Mouse (Mus musculus) c-Kit-negative CD71-positive TER-119-positive erythroid progenitor cells, embryonic 14.5 days (primary cell): ENCODE measurements around the gene Mrtfb.

Source experiments
- DNase-seq: peaks from one replicate; pipeline ENCODE4 v3.0.0-alpha.2; 2013; ENCODE audit warnings: low read depth, low spot score

Mrtfb gene

DNA sequence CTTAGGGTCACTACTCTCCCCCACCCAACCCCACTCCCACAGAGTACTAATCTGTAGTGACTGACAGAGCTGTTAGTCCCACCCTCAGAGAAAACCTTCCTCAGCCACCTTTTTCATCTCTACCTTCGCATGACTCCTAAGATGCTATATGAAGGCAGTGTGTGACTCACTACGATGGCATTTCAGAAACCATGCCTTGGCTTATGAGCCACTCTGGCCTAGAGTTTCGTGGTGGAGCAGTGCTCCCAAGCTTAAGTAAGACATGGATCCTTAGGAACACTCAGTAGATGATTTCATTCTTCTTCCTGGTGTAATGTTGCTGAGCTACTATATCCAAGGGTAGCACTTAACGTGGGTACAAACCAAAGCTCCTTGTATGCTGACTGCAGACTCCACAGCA, 94.4 kb downstream of the Mrtfb start:
- DNase-seq, result no peak

GRCm38 (mm10) chr16:13351268-13351667, 95.0 kb downstream of the Mrtfb start:
- DNase-seq, result no peak

- no peak for DNase-seq
These were observed 97.6 kb downstream of the Mrtfb start for GRCm38 (mm10) chr16:13353927-13354326.

- no peak for DNase-seq
These were observed 98.2 kb downstream of the Mrtfb start for GRCm38 (mm10) chr16:13354431-13354830.

GRCm38 (mm10) chr16:13357806-13358679, 101.8 kb downstream of the Mrtfb start:
- DNase-seq, result no peak

DNA sequence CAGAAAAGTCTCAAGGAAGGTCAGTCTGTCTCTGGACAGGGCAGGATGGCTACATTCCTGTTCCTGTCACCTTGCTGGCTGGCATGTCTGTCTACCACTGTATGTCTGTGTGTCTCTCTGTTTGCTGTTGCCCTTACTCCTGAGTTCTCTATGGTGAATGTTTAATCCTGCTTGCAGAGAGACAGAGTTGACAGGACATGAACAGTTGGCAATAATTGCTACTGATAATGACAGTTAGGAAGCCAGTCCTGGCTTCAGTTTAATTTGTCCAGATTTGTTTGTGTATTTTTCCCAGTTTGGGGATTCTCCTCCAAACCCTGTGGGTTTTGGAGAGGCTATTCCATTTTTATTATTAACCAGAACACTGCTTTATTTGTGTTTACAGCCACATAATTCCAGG, 102.5 kb downstream of the Mrtfb start:
- no peak for DNase-seq

DNA sequence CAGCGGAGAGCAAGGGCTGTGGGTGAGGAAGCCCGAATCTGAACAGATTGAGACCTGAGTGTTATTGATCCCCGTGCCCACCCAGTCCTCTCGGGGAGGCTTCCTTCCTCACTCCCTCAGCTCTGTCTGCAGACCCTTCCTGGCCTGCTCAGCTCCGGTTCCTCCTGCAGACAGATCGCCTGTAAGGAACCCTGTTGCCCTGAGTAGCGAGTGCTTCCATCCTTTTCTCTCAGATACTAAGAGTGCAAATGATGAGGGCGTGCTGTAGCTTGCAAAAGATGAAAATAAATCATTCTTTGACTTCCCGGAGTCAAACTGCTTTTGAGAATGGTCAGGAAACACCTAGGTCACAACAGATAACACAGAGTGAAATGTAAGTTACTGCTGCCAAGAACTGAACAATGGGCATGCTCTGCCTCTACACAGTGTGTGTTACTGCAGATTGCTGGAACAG, 103.2 kb downstream of the Mrtfb start:
- no peak for DNase-seq

GRCm38 (mm10) chr16:13360208-13360607, 103.9 kb downstream of the Mrtfb start:
- no peak for DNase-seq

DNA sequence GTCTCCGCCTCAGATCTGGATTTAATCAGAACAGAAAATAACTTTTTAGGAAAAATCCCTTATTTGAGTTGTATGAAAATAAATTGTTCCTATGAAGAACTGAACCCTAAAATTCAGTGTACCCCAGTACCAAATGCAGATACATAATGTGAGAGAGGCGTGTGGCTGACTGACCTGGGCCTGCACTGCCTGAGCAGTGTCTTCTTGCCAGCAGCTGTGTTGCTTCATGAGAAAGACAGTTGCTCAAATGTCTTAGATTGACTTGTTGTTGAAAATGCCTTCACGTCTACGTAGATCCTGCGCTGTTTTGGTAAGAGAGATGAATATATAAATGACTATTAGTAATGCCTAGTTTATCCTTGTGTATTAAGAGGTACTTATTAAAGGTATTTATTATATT, 104.6 kb downstream of the Mrtfb start:
- DNase-seq, result no peak

DNA sequence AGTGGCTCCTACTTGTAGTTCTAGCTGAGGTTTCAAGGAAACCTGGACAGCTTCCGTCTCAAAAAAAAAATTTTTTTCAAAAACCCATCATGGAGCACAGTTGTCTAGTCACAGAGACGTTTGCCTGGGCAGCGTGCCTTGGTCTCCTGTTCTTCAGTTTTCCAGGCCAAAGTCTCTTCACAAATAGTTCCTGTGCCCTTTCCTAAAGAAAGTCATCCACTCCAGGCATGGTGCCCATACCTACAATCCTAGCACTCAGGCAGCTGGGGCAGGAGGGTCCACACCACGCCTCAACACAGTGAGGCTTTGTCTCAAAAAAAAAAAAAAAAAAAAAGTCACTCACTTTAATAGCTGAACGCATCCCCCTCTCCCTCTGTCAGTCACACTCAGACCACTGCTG, 106.9 kb downstream of the Mrtfb start:
- DNase-seq, result no peak

GRCm38 (mm10) chr16:13364145-13364544, 107.9 kb downstream of the Mrtfb start:
- no peak for DNase-seq

DNA sequence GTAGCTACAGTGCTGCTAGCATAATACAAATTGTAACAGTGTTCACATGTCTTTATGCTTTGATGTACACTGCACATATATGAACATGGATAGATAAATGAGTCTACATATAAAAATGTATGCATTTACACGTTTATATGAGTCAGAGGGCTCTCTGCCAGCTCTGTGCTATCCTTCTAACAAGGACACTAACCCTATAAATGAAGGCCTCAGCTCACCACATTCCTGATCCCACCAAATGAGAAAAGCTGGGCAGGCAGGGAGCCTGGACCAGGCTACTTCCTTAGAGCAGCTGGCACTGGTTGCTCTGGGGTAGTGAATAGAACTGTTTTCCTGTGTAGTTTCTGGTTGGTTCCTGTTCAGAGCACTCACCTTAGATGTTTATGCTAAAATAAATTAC, 110.0 kb downstream of the Mrtfb start:
- no peak for DNase-seq

DNA sequence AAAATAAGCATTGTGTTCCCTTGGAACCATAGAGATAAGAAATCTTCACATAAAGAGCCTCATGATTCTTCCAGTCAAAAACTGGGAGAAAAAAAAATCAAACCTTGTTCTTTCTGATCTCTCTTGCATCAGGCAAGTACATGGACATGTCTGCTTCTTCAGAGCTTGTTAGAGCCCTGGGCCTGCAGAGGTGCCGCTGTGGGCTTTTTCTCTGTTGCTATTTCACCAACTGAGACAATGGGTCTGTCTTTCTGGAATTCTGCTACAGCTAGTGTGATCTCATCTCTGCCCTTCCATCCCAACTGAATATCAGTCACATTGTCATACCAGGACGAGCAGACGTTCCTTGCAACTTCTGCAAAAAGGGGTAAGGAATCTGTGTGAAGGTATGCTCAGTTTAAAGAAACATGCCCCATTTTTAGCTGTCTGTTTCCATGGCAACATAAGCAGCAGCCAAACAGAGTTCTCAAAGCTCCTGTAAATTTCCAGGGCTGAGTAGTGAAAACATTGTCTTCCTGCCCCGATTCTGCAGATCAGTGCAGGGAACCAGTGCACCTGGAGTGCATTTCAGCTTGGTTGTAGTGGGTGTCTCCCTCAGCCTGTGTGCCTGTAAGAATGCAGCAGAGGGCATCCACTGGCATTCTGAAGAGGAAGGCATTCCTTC, 110.7 kb downstream of the Mrtfb start:
- no peak for DNase-seq

DNA sequence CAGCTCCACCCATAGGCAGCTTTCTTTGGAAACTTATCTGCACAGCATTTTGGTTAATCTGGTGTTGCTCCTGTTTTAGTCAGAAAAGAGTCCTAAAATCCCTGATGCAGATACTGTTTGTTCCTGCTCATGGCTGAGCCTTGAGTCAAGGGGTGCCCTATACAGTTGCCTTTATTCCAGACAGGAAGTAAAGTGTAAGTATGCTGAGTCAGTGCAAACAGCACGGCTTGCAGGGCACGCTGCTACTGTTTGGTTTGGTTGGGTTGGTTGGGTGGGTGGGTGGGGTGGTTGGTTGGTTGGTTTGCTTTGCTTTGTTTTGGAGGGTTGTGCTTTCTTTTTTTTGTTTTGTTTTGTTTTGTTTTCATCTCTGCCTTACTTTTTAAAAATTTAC, 111.2 kb downstream of the Mrtfb start:
- DNase-seq, result no peak

DNA sequence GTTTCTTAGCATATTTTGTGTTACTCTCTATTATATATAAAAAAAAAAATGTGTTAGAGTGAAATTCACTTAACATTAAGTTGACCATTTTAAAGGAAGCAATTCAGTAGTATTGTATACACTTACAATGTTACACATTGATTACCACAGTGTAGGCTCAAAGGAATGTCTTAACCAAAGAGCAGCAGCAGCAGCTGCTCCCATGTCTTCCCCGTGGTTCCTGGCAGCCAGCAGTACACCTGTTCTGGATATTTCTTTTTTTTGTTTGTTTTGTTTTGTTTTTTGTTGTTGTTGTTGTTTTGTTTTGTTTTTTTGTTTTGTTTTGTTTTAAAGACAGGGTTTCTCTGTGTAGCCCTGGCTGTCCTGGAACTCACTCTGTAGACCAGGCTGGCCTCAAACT, 112.4 kb downstream of the Mrtfb start:
- no peak for DNase-seq

GRCm38 (mm10) chr16:13371740-13372287, 115.5 kb downstream of the Mrtfb start:
- DNase-seq, result no peak

- no peak for DNase-seq
These were observed 116.7 kb downstream of the Mrtfb start for GRCm38 (mm10) chr16:13372899-13373533.

DNA sequence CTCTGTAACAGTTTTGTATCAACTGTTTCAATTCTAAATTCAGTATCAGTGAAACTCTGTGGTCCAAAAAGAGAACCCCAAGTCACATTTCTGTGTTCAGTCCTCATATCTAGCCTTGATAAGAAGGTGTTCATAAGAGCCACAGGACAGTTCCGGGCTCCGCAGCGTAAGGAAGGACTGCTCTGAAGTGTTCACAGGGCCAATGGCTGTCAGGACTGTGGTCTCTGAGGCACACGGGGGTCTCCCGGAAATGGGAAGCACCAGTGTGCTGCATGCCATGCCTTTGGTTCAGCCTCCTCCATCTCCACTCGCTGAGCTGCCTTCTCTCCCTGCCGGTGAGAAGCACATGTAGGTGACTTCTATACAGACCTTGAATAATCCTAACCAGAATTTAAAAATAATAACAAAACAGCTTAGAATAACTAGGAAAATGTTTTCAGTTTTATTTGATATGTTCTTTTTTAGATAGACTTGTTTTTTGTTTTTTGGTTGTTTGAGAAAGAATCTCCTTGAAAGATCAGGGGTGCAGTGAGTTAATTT, 120.7 kb downstream of the Mrtfb start:
- DNase-seq, result no peak

DNA sequence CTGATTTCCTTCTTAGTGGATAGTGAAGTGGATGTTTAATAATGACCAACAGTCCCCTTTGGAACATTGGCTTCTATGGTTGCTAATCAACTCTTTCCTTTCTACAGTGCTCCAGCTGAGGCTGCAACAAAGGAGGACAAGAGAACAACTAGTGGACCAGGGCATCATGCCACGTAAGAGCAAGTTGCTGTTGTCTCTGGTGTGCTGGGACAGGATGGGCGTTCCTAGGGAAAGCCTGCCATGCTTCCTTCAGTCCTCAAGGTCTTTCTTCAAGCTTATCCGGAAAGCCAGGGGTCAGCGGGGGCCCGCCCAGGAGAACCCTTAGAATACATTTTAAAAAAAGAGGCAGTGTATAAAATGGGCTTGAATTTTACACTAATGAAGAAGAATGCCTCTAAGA, 121.9 kb downstream of the Mrtfb start:
- no peak for DNase-seq

DNA sequence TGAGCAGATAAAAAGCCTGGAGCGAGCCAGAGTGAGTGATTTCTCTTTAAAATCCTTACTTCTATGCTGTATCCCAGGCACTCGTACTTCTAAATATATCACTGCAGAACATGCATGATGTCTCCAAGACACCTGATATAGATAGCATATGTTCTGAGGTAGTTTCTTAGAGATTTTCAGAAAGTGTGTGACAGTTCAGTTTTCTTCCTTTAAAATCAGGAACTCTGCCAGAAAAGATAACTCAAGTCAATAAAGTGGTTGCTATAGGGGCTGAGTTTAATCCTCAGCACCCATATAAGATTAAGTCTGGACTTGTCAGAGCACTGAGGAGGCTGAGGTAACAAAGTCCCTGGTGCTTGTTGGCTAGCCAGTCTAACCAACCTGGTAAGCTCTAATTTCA, 123.6 kb downstream of the Mrtfb start:
- DNase-seq, result no peak

- no peak for DNase-seq
These were observed 125.5 kb downstream of the Mrtfb start for GRCm38 (mm10) chr16:13381771-13382170.

DNA sequence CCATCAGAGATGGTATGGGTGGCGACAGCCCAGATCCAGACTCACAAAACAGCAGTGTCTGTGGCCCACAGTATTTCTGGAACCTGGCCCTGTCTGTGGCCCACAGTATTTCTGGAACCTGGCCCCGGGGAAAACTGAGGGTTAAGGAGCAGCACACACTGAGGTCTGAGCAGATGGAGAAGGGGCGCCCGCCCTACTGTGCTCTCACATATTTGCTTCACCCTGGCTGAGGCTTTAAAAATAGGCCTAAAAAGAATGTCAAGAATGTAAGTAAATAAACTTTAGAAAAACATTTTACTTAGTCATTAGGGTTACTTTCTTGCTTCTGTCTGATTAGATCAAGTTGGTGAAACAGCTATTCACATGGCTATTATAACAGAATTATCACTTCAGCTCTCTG, 131.0 kb downstream of the Mrtfb start:
- DNase-seq, result no peak
